Mouse (Mus musculus) megakaryocyte, adult 5-6 weeks (primary cell): ENCODE results near the gene Foxn4. TPM values are rescaled to one million over a fixed set of nuclear protein-coding genes. Genes with fewer than 3 reads are reported as not detected.

Source experiments
- total RNA-seq, 2 experiments: library from RNA; stranded (forward) in 1 of 2; stranded (reverse) in 1 of 2; fragments of 153-499, 151-499 nt in 1 of 2; fragments of 221-1000, 200-1000 nt in 1 of 2; gene quantifications; 2 replicates each; pipeline versions ENCODE4 v1.2.3 to v1.2.4; 2015 to 2017

Gene Foxn4
- total RNA-seq, 2 experiments from 2014 or later, result not detected

Other genes with a start within 250 kb of the Foxn4 start
- 2.8 and 7.2 TPM in 2 replicates for gene Usp30, start 208.3 kb downstream of the Foxn4 start, total RNA-seq (2015)
- 3.5 and 4.7 TPM in 2 replicates for gene Usp30, start 208.3 kb downstream of the Foxn4 start, total RNA-seq (2017)
- not detected in 2 replicates for gene Svop, start 182.2 kb downstream of the Foxn4 start, total RNA-seq (2015)
- gene Svop, start 182.2 kb downstream of the Foxn4 start, total RNA-seq (2017), result not detected in 2 replicates
- 3.0 and 3.2 TPM in 2 replicates for gene Alkbh2, start 145.6 kb downstream of the Foxn4 start, total RNA-seq (2015)
- 1.4 and 1.6 TPM in 2 replicates for gene Alkbh2, start 145.6 kb downstream of the Foxn4 start, total RNA-seq (2017)
- 3.0 and 3.1 TPM in 2 replicates for gene Ung, start 143.4 kb downstream of the Foxn4 start, total RNA-seq (2015)
- 6.1 and 9.7 TPM in 2 replicates for gene Ung, start 143.4 kb downstream of the Foxn4 start, total RNA-seq (2017)
- gene Acacb, start 127.3 kb downstream of the Foxn4 start, total RNA-seq (2015), result 0.02 and 0.05 TPM in 2 replicates
- 0.07 TPM in 1 of 2 replicates, not detected in the other for gene Acacb, start 127.3 kb downstream of the Foxn4 start, total RNA-seq (2017)
- gene Myo1h, start 15.4 kb upstream of the Foxn4 start, total RNA-seq (2015), result 4.3 and 8.6 TPM in 2 replicates
- 5.2 and 12.5 TPM in 2 replicates for gene Myo1h, start 15.4 kb upstream of the Foxn4 start, total RNA-seq (2017)
- gene Kctd10, start 106.7 kb upstream of the Foxn4 start, total RNA-seq (2015), result 30.2 and 32.5 TPM in 2 replicates
- 89.8 and 106 TPM in 2 replicates for gene Kctd10, start 106.7 kb upstream of the Foxn4 start, total RNA-seq (2017)
- gene Ube3b, start 106.8 kb upstream of the Foxn4 start, total RNA-seq (2015), result 23.7 and 27.3 TPM in 2 replicates
- 17.5 and 19.3 TPM in 2 replicates for gene Ube3b, start 106.8 kb upstream of the Foxn4 start, total RNA-seq (2017)
- 2.0 and 2.5 TPM in 2 replicates for gene Mmab, start 170.3 kb upstream of the Foxn4 start, total RNA-seq (2015)
- 3.6 and 4.2 TPM in 2 replicates for gene Mmab, start 170.3 kb upstream of the Foxn4 start, total RNA-seq (2017)
- 4.2 and 4.4 TPM in 2 replicates for gene Mvk, start 170.5 kb upstream of the Foxn4 start, total RNA-seq (2015)
- 5.7 and 7.3 TPM in 2 replicates for gene Mvk, start 170.5 kb upstream of the Foxn4 start, total RNA-seq (2017)